Mouse (Mus musculus) testis, adult 2 months (tissue): ENCODE measurements at regions not wholly inside any gene's neighbourhood (a gene's known extent, or its start where the extent isn't known, plus 50 kb on each side); places are given as distances from the start of the nearest gene placed in this dataset.

Experiments
- H3K27ac ChIP-seq: fragments of 200-500 bp; 2 replicates; pipeline ENCODE4 v1.5.1; 2012; ENCODE audit warnings: low read depth, low read length; ENCODE audit not compliant: control insufficient read depth, insufficient read depth
- H3K27me3 ChIP-seq: fragments of 200-500 bp; 2 replicates; pipeline ENCODE4 v1.6.1; 2012; ENCODE audit warnings: mild to moderate bottlenecking, low read length, moderate library complexity; ENCODE audit not compliant: control insufficient read depth, insufficient read depth
- H3K36me3 ChIP-seq: fragments of 200-500 bp; 2 replicates; pipeline ENCODE4 v1.6.1; 2012; ENCODE audit warnings: mild to moderate bottlenecking, low read length; ENCODE audit not compliant: control insufficient read depth, insufficient read depth
- H3K4me1 ChIP-seq: fragments of 200-500 bp; 2 replicates; pipeline ENCODE4 v1.6.1; 2012; ENCODE audit warnings: low read length; ENCODE audit not compliant: control insufficient read depth, insufficient read depth
- H3K4me3 ChIP-seq: fragments of 200-500 bp; 2 replicates; pipeline ENCODE4 v1.5.1; 2012; ENCODE audit warnings: low read depth, mild to moderate bottlenecking, low read length, moderate library complexity, mixed read lengths; ENCODE audit not compliant: control insufficient read depth
- CTCF ChIP-seq: fragments of 200-500 bp; IDR thresholded peaks from 2 replicates; pipeline ENCODE4 v1.5.1; 2012; ENCODE audit warnings: low read depth, mild to moderate bottlenecking, inconsistent platforms, low read length, moderate library complexity; ENCODE audit not compliant: control insufficient read depth, insufficient read depth, insufficient replicate concordance
- POLR2A ChIP-seq: fragments of 200-500 bp; IDR thresholded peaks from 2 replicates; pipeline ENCODE4 v1.6.1; 2012; ENCODE audit warnings: low read depth, mild to moderate bottlenecking, inconsistent platforms, low read length, moderate library complexity; ENCODE audit not compliant: control insufficient read depth

- Histone ChIP-seq H3K27ac (no peak overlapping the region), H3K27me3 (no peaks in the 10 kb centered on the region), H3K4me1 (no peaks in the 10 kb centered on the region), H3K36me3 (no peaks in the 10 kb centered on the region), H3K4me3 (no peak overlapping the region)
- TF ChIP-seq CTCF (no peak), POLR2A (no peak)
Measured at GRCm38 (mm10) chr3:56668829-56669228, 485.3 kb upstream of the Nbea start.

- H3K27ac ChIP-seq: no peak overlapping the region
- TF ChIP-seq POLR2A (no peak), CTCF (no peak)
- H3K27me3 ChIP-seq: no peaks in the 10 kb centered on the region
- no peaks in the 10 kb centered on the region for H3K36me3 ChIP-seq
- H3K4me3 ChIP-seq: no peak overlapping the region
- H3K4me1 ChIP-seq: no peaks in the 10 kb centered on the region
Measured at GRCm38 (mm10) chr3:56660594-56660993, 477.1 kb upstream of the Nbea start.

GRCm38 (mm10) chr3:56647313-56647712 lies 463.8 kb upstream of the Nbea start:
- H3K36me3 ChIP-seq: no peaks in the 10 kb centered on the region
- H3K4me3 ChIP-seq: no peak overlapping the region
- H3K27me3 ChIP-seq: no peaks in the 10 kb centered on the region
- H3K27ac ChIP-seq: no peak overlapping the region
- H3K4me1 ChIP-seq: no peaks in the 10 kb centered on the region
- TF ChIP-seq CTCF: no peak
- TF ChIP-seq POLR2A: no peak
